Mouse (Mus musculus) gastrocnemius, postnatal 10 days (tissue): ENCODE results near the gene Wnt10a. TPM values are rescaled to one million over a fixed set of nuclear protein-coding genes. Genes with fewer than 3 reads are reported as not detected.
"Not testable (repeated sequence)": the region's sequence is repeated elsewhere in the genome, so short reads cannot be mapped to it uniquely, and the experiment has no call there.

ENCODE experiments used
- DNase-seq: peaks from one replicate; pipeline ENCODE4 v3.0.0; 2021; ENCODE audit warnings: mixed read lengths
- total RNA-seq, 2 experiments: library from RNA; stranded (reverse); gene quantifications; 2 replicates each; pipeline ENCODE4 v1.2.3; 2021

Gene Wnt10a
- total RNA-seq, 2 experiments from 2014 or later, result 0.29 TPM; not detected in 1

- DNase-seq, result peak; percentile 94
These were observed 25.4 kb downstream of the Wnt10a start for GRCm38 (mm10) chr1:74816612-74817199.

- DNase-seq, result no peak
These were observed 25.9 kb downstream of the Wnt10a start for GRCm38 (mm10) chr1:74817219-74817618.

- no peak for DNase-seq
These were observed 27.2 kb downstream of the Wnt10a start for GRCm38 (mm10) chr1:74818509-74818908.

GRCm38 (mm10) chr1:74823598-74823997 lies 32.3 kb downstream of the Wnt10a start:
- not testable (repeated sequence) for DNase-seq

GRCm38 (mm10) chr1:74824518-74825302 lies 33.4 kb downstream of the Wnt10a start:
- DNase-seq, result no peak

GRCm38 (mm10) chr1:74830061-74830460 lies 38.7 kb downstream of the Wnt10a start:
- no peak for DNase-seq

GRCm38 (mm10) chr1:74833255-74833654 lies 41.9 kb downstream of the Wnt10a start:
- DNase-seq, result no peak

GRCm38 (mm10) chr1:74843090-74843489 lies 51.8 kb downstream of the Wnt10a start:
- no peak for DNase-seq

- DNase-seq, result no peak
These were observed 55.0 kb downstream of the Wnt10a start for GRCm38 (mm10) chr1:74846341-74846740.

- DNase-seq, result no peak
These were observed 57.6 kb downstream of the Wnt10a start for GRCm38 (mm10) chr1:74848946-74849345.

GRCm38 (mm10) chr1:74850251-74850650 lies 58.9 kb downstream of the Wnt10a start:
- DNase-seq, result no peak

- no peak for DNase-seq
These were observed 59.9 kb downstream of the Wnt10a start for GRCm38 (mm10) chr1:74851001-74851775.

Other genes starting within 250 kb of the Wnt10a start
- 10 to 100 TPM; 69.1 to 69.5 TPM for gene Plcd4, start 248.6 kb upstream of the Wnt10a start, total RNA-seq
- gene Usp37, start 247.2 kb upstream of the Wnt10a start, total RNA-seq, result 10 to 100 TPM in 1 of 2 experiments, 1 to 10 TPM in 1; 9.0 to 14.0 TPM
- gene Zfp142, start 203.3 kb upstream of the Wnt10a start, total RNA-seq, result 10 to 100 TPM in 1 of 2 experiments, 1 to 10 TPM in 1; 7.1 to 11.2 TPM
- 10 to 100 TPM; 12.7 to 13.7 TPM for gene Bcs1l, start 203.2 kb upstream of the Wnt10a start, total RNA-seq
- gene Rnf25, start 190.1 kb upstream of the Wnt10a start, total RNA-seq, result 10 to 100 TPM; 18.1 to 23.1 TPM
- gene Stk36, start 190.1 kb upstream of the Wnt10a start, total RNA-seq, result 1 to 10 TPM in 1 of 2 experiments, under 1 TPM in 1; 0.88 to 1.8 TPM
- 10 to 100 TPM; 10.4 to 15.3 TPM for gene Ttll4, start 129.8 kb upstream of the Wnt10a start, total RNA-seq
- 1 to 10 TPM; 8.6 to 8.9 TPM for gene Cyp27a1, start 77.9 kb upstream of the Wnt10a start, total RNA-seq
- gene Prkag3, start 42.3 kb upstream of the Wnt10a start, total RNA-seq, result 10 to 100 TPM; 64.7 to 66.7 TPM
- 1 to 10 TPM in 1 of 2 experiments, under 1 TPM in 1; 0.95 to 1.5 TPM for gene Wnt6, start 19.6 kb upstream of the Wnt10a start, total RNA-seq
- gene Cdk5r2, start 63.4 kb downstream of the Wnt10a start, total RNA-seq, result under 1 TPM; 0.52 to 0.56 TPM
- gene Fev, start 93.9 kb downstream of the Wnt10a start, total RNA-seq, result not detected
- gene Cryba2, start 101.6 kb downstream of the Wnt10a start, total RNA-seq, result not detected
- gene Cfap65, start 144.1 kb downstream of the Wnt10a start, total RNA-seq, result not detected
- under 1 TPM; 0.16 to 0.23 TPM for gene Ihh, start 160.2 kb downstream of the Wnt10a start, total RNA-seq